8 mouse cellular contexts compared by ENCODE assay signal in genomic region chr2:170220443-170220842, GRCm38 (mm10).
DNase-seq lines count a peak whose midpoint lies in the region; ATAC-seq and TF ChIP-seq lines count a peak whose summit lies in the region.

No protein-coding gene starts in this region.

- no peaks in the 10 kb centered on the region for H3K9me3 ChIP-seq in heart, embryonic 14.5 days (ENCODE audit: control insufficient read depth, low read length)
- H3K9me3 ChIP-seq in hindbrain, embryonic 12.5 days (replicated peaks) = no peaks in the 10 kb centered on the region
- H3K9me3 ChIP-seq in midbrain, embryonic 12.5 days = no peaks in the 10 kb centered on the region

- H3K4me1 ChIP-seq in heart, embryonic 14.5 days (ENCODE audit: control insufficient read depth in 2 of 2, insufficient read depth in 2 of 2, low read length in 2 of 2) = peaks cover 11 to 52% of the 10 kb centered on the region in 2 experiments
- peaks cover 12% of the 10 kb centered on the region for H3K4me1 ChIP-seq in bone marrow, adult 2 months (ENCODE audit: control insufficient read depth, insufficient read depth, low read length)
- peaks cover 52% of the 10 kb centered on the region for H3K4me1 ChIP-seq in hindbrain, embryonic 12.5 days
- peaks cover 57% of the 10 kb centered on the region for H3K4me1 ChIP-seq in midbrain, embryonic 12.5 days

- peak overlapping the region; percentile 71 for H3K4me2 ChIP-seq in heart, embryonic 14.5 days (ENCODE audit: low read length)
- peak overlapping the region; percentile 58 for H3K4me2 ChIP-seq in hindbrain, embryonic 12.5 days (replicated peaks)
- H3K4me2 ChIP-seq in midbrain, embryonic 12.5 days (replicated peaks) = peak overlapping the region; percentile 55

- no peaks in the 10 kb centered on the region for H3K36me3 ChIP-seq in heart, embryonic 14.5 days (ENCODE audit: control insufficient read depth, insufficient read depth, low read length)
- no peaks in the 10 kb centered on the region for H3K36me3 ChIP-seq in hindbrain, embryonic 12.5 days
- no peaks in the 10 kb centered on the region for H3K36me3 ChIP-seq in midbrain, embryonic 12.5 days

- WGBS in heart, embryonic 14.5 days = 3% methylated on average over 11 of the region's 11 CpGs
- WGBS in bone marrow, adult 2 months = 3% methylated on average over 11 of the region's 11 CpGs
- 3% methylated on average over 11 of the region's 11 CpGs for WGBS in hindbrain, embryonic 12.5 days
- 2% methylated on average over 10 of the region's 11 CpGs for WGBS in midbrain, embryonic 12.5 days

- H3K27ac ChIP-seq in heart, embryonic 14.5 days (replicated peaks in 1 of 2; ENCODE audit: control insufficient read depth in 1 of 2, insufficient read depth in 1 of 2, low read depth in 2 of 2, low read length in 2 of 2) = peak overlapping the region; percentile 80 to 84
- peak overlapping the region; percentile 80; the same call in 1 of the 2 replicates for H3K27ac ChIP-seq in bone marrow, adult 2 months (ENCODE audit: control insufficient read depth, insufficient read depth, low read depth, low read length, poor library complexity)
- H3K27ac ChIP-seq in hindbrain, embryonic 12.5 days = peak overlapping the region; percentile 96
- H3K27ac ChIP-seq in midbrain, embryonic 12.5 days (replicated peaks) = peak overlapping the region; percentile 91

- H3K27me3 ChIP-seq in heart, embryonic 14.5 days (ENCODE audit: control insufficient read depth, insufficient read depth, low read length) = no peaks in the 10 kb centered on the region
- H3K27me3 ChIP-seq in hindbrain, embryonic 12.5 days = no peaks in the 10 kb centered on the region
- no peaks in the 10 kb centered on the region for H3K27me3 ChIP-seq in midbrain, embryonic 12.5 days

- H3K4me3 ChIP-seq in heart, embryonic 14.5 days (ENCODE audit: control insufficient read depth in 1 of 2, insufficient read depth in 1 of 2, low read depth in 1 of 2, low read length in 2 of 2) = peak overlapping the region; percentile 37 to 48
- H3K4me3 ChIP-seq in bone marrow, adult 2 months (replicated peaks; ENCODE audit: control insufficient read depth, low read depth, low read length) = peak overlapping the region; percentile 24
- H3K4me3 ChIP-seq in hindbrain, embryonic 12.5 days = peak overlapping the region; percentile 24
- peak overlapping the region; percentile 26; the same call in 1 of the 2 replicates for H3K4me3 ChIP-seq in midbrain, embryonic 12.5 days

- TF ChIP-seq POLR2A in bone marrow, adult 2 months (IDR thresholded peaks at IDR 0.05; ENCODE audit: borderline replicate concordance, control insufficient read depth, low read depth, low read length) = no peak

- DNase-seq in heart, adult 8-10 months (ENCODE audit: low spot score) = no peak
- no peak for DNase-seq in ovary, postnatal 36 days (ENCODE audit: low spot score)
- DNase-seq in testis, postnatal 14 days (ENCODE audit: low spot score) = no peak
- DNase-seq in right cerebral cortex, postnatal 4 days = no peak

- no peak for ATAC-seq in heart, embryonic 14.5 days (ENCODE audit: insufficient number of reproducible peaks, insufficient read depth, low FRiP score, low read depth)
- ATAC-seq in hindbrain, embryonic 12.5 days (ENCODE audit: low FRiP score) = no peak
- ATAC-seq in midbrain, embryonic 12.5 days (ENCODE audit: low FRiP score, low read depth) = no peak

- peak overlapping the region; percentile 68 for H3K9ac ChIP-seq in heart, embryonic 14.5 days (ENCODE audit: low read length)
- no peak overlapping the region; the same call in 1 of the 2 replicates for H3K9ac ChIP-seq in hindbrain, embryonic 12.5 days
- H3K9ac ChIP-seq in midbrain, embryonic 12.5 days (replicated peaks) = no peak overlapping the region; the same call in 1 of the 2 replicates

- no peak for TF ChIP-seq CTCF in bone marrow, adult 2 months (IDR thresholded peaks at IDR 0.05; ENCODE audit: control insufficient read depth, insufficient read depth, low read length)
